Mouse (Mus musculus) CH12.LX (cell line): ENCODE results near the gene Rab42. TPM values are rescaled to one million over a fixed set of nuclear protein-coding genes. Genes with fewer than 3 reads are reported as not detected.
A peak's percentile ranks its signal among the peaks of the same experiment; 100 is the strongest.

Source experiments
- DNase-seq: peaks from one replicate; pipeline ENCODE4 v3.0.0-alpha.2; 2013; ENCODE audit errors: extremely low read depth
- H3K27ac ChIP-seq: 2 replicates; pipeline ENCODE4 v1.5.1; 2012; ENCODE audit warnings: low read depth, mild to moderate bottlenecking, control low read depth, moderate library complexity; ENCODE audit not compliant: insufficient read depth
- H3K27me3 ChIP-seq: replicated peaks from 2 replicates; pipeline ENCODE3; 2012; ENCODE audit warnings: inconsistent platforms
- H3K36me3 ChIP-seq, 2 experiments: replicated peaks in 1 of 2; 2 replicates each; pipeline versions ENCODE3 to v1.6.1; 2012; ENCODE audit warnings: inconsistent platforms in 1 of 2, low read length in 1 of 2, mild to moderate bottlenecking in 1 of 2, mixed read lengths in 1 of 2, moderate library complexity in 1 of 2; ENCODE audit not compliant: control insufficient read depth in 1 of 2, insufficient read depth in 1 of 2
- H3K4me1 ChIP-seq, 2 experiments: 2 replicates each; pipeline ENCODE4 v1.6.1; 2012; ENCODE audit warnings: inconsistent platforms in 1 of 2, moderate library complexity in 1 of 2; ENCODE audit not compliant: insufficient read depth in 2 of 2, control insufficient read depth in 1 of 2
- H3K4me2 ChIP-seq: 2 replicates; pipeline ENCODE4 v1.6.1; 2012; ENCODE audit warnings: low read depth, mild to moderate bottlenecking, control low read depth; ENCODE audit not compliant: poor library complexity, insufficient read depth, severe bottlenecking
- H3K4me3 ChIP-seq, 3 experiments: fragments of 150-350 bp in 1 of 3; sonication (generic) in 1 of 3; replicated peaks in 1 of 3; 2 replicates each; pipeline versions ENCODE3 to v1.5.1; 2011 to 2012; ENCODE audit warnings: low read depth in 2 of 3, low read length in 2 of 3, mild to moderate bottlenecking in 2 of 3, moderate library complexity in 2 of 3, control low read depth in 1 of 3, improper control_type of control experiment in 1 of 3, inconsistent platforms in 1 of 3, mixed read lengths in 1 of 3; ENCODE audit not compliant: poor library complexity in 1 of 3
- H3K79me2 ChIP-seq: replicated peaks from 2 replicates; pipeline ENCODE4 v1.6.1; 2012; ENCODE audit warnings: mild to moderate bottlenecking, moderate library complexity; ENCODE audit not compliant: control insufficient read depth, poor library complexity, insufficient read depth, severe bottlenecking; ENCODE audit errors: extremely low read depth
- H3K9ac ChIP-seq: 2 replicates; pipeline ENCODE4 v1.6.1; 2012; ENCODE audit warnings: low read depth, mild to moderate bottlenecking, control low read depth, moderate library complexity; ENCODE audit not compliant: insufficient read depth
- H3K9me3 ChIP-seq: replicated peaks from 2 replicates; pipeline ENCODE3; 2012; ENCODE audit warnings: low read length, inconsistent platforms, mixed read lengths
- CHD2 ChIP-seq: IDR thresholded peaks from 2 replicates; pipeline ENCODE4 v1.6.1; 2011; ENCODE audit warnings: low read length, improper control_type of control experiment
- CTCF ChIP-seq, 2 experiments: IDR thresholded peaks in 1 of 2; conservative IDR thresholded peaks in 1 of 2; 2 replicates each; pipeline ENCODE4 v1.5.1; 2011 to 2012; ENCODE audit warnings: low read depth in 2 of 2, low read length in 2 of 2, improper control_type of control experiment in 1 of 2, inconsistent platforms in 1 of 2, mild to moderate bottlenecking in 1 of 2, moderate library complexity in 1 of 2
- E2F4 ChIP-seq: IDR thresholded peaks from 2 replicates; pipeline ENCODE4 v1.6.1; 2011; ENCODE audit warnings: low read depth, low read length, improper control_type of control experiment; ENCODE audit not compliant: insufficient replicate concordance
- ELF1 ChIP-seq: IDR thresholded peaks from 2 replicates; pipeline ENCODE4 v1.6.1; 2014; ENCODE audit warnings: low read depth, mild to moderate bottlenecking, inconsistent platforms, low read length, improper control_type of control experiment
- ETS1 ChIP-seq: conservative IDR thresholded peaks from 2 replicates; pipeline ENCODE4 v1.6.1; 2012; ENCODE audit warnings: low read depth, mild to moderate bottlenecking, inconsistent platforms, low read length, improper control_type of control experiment, moderate library complexity
- HCFC1 ChIP-seq: IDR thresholded peaks from 2 replicates; pipeline ENCODE4 v1.6.1; 2012; ENCODE audit warnings: low read depth, mild to moderate bottlenecking, inconsistent platforms, low read length, improper control_type of control experiment
- IRF4 ChIP-seq: IDR thresholded peaks from 2 replicates; pipeline ENCODE4 v1.6.1; 2014; ENCODE audit warnings: low read depth, mild to moderate bottlenecking, inconsistent platforms, low read length, improper control_type of control experiment
- JUND ChIP-seq: conservative IDR thresholded peaks from 2 replicates; pipeline ENCODE4 v1.6.1; 2011; ENCODE audit warnings: low read depth, low read length, improper control_type of control experiment
- MAX ChIP-seq: IDR thresholded peaks from 2 replicates; pipeline ENCODE4 v1.6.1; 2011; ENCODE audit warnings: low read length, improper control_type of control experiment
- MEF2A ChIP-seq: IDR thresholded peaks from 2 replicates; pipeline ENCODE4 v1.6.1; 2014; ENCODE audit warnings: low read depth, mild to moderate bottlenecking, inconsistent platforms, low read length, improper control_type of control experiment, borderline replicate concordance
- MXI1 ChIP-seq: IDR thresholded peaks from 2 replicates; pipeline ENCODE4 v1.6.1; 2011; ENCODE audit warnings: mild to moderate bottlenecking, low read depth, low read length, improper control_type of control experiment
- MYC ChIP-seq: IDR thresholded peaks from 2 replicates; pipeline ENCODE4 v1.6.1; 2011; ENCODE audit warnings: low read depth, mild to moderate bottlenecking, improper control_type of control experiment, low read length
- NELFE ChIP-seq: IDR thresholded peaks from 2 replicates; pipeline ENCODE4 v1.6.1; 2011; ENCODE audit warnings: low read depth, low read length, improper control_type of control experiment
- POLR2AphosphoS2 ChIP-seq: IDR thresholded peaks from 2 replicates; pipeline ENCODE4 v1.6.1; 2011; ENCODE audit warnings: low read depth, low read length, improper control_type of control experiment
- RCOR1 ChIP-seq: conservative IDR thresholded peaks from 2 replicates; pipeline ENCODE4 v1.6.1; 2012; ENCODE audit warnings: low read depth, mild to moderate bottlenecking, inconsistent platforms, low read length, improper control_type of control experiment
- SMC3 ChIP-seq: IDR thresholded peaks from 2 replicates; pipeline ENCODE4 v1.6.1; 2011; ENCODE audit warnings: low read depth, low read length, improper control_type of control experiment
- UBTF ChIP-seq: IDR thresholded peaks from 2 replicates; pipeline ENCODE4 v1.6.1; 2012; ENCODE audit warnings: low read depth, mild to moderate bottlenecking, inconsistent platforms, low read length, improper control_type of control experiment, moderate library complexity
- USF1 ChIP-seq: IDR thresholded peaks from 2 replicates; pipeline ENCODE4 v1.6.1; 2014; ENCODE audit warnings: low read depth, mild to moderate bottlenecking, inconsistent platforms, low read length, improper control_type of control experiment
- USF2 ChIP-seq: conservative IDR thresholded peaks from 2 replicates; pipeline ENCODE4 v1.6.1; 2011; ENCODE audit warnings: low read depth, low read length, improper control_type of control experiment
- ZC3H11A ChIP-seq: IDR thresholded peaks from 2 replicates; pipeline ENCODE4 v1.6.1; 2012; ENCODE audit warnings: low read depth, mild to moderate bottlenecking, inconsistent platforms, low read length, improper control_type of control experiment
- ZKSCAN1 ChIP-seq: IDR thresholded peaks from 2 replicates; pipeline ENCODE4 v1.6.1; 2012; ENCODE audit warnings: low read depth, inconsistent platforms, low read length, improper control_type of control experiment, borderline replicate concordance
- ZNF384 ChIP-seq: IDR thresholded peaks from 2 replicates; pipeline ENCODE4 v1.6.1; 2012; ENCODE audit warnings: low read depth, low read length, improper control_type of control experiment, inconsistent platforms
- dilution Hi-C: fragments of 300-500 bp; cut with MboI; formaldehyde crosslinking; loops from 2 replicates; pipeline ENCODE4 v1.14.3; 2020; ENCODE audit warnings: low sequenced_read_pairs; ENCODE audit not compliant: extremely low pct_unique_long_range_greater_than_20kb, extremely low pct_ligation_motif_present
- in situ Hi-C: fragments of 300-500 bp; cut with MboI; formaldehyde crosslinking; loops from 3 replicates; pipeline ENCODE4 v1.14.3; 2019; ENCODE audit warnings: low sequenced_read_pairs, low pct_ligation_motif_present, low pct_unique_long_range_greater_than_20kb, mixed read lengths
- polyA plus RNA-seq: library from polyadenylated mRNA; unstranded; fragments of >175 nt; gene quantifications from 2 replicates; pipeline ENCODE4 v1.2.1, GENCODE M21; 2012; ENCODE audit warnings: low read depth; ENCODE audit not compliant: insufficient read length
- total RNA-seq, 2 experiments: library from RNA; depleted of rRNA; stranded (reverse); fragments of 300-350 nt in 1 of 2; fragments of >200 nt in 1 of 2; gene quantifications; 2 replicates each; pipeline ENCODE4 v1.2.3; 2012 to 2014

Rab42 gene
- total and polyA plus RNA-seq, 3 experiments = 0.31 to 0.51 TPM; not detected in 1

- TF ChIP-seq CHD2 = no peak
- TF ChIP-seq E2F4 = no peak
- TF ChIP-seq MEF2A = no peak
- TF ChIP-seq ZKSCAN1 = no peak
- no peak for TF ChIP-seq JUND
- TF ChIP-seq MXI1 = no peak
- TF ChIP-seq UBTF = no peak
- TF ChIP-seq MAX = no peak
- no peak for TF ChIP-seq ZNF384
- no peak for TF ChIP-seq ZC3H11A
- TF ChIP-seq MYC = no peak
- TF ChIP-seq POLR2AphosphoS2 = no peak
- TF ChIP-seq USF1 = no peak
- no peak for TF ChIP-seq USF2
- TF ChIP-seq RCOR1 = no peak
- TF ChIP-seq HCFC1 = no peak
- TF ChIP-seq ELF1 = no peak
- no peak for TF ChIP-seq SMC3
- no peak for TF ChIP-seq NELFE
- Histone ChIP-seq H3K9me3 (no peaks in the 10 kb centered on the region), H3K27me3 (no peaks in the 10 kb centered on the region), H3K4me3 (no peak overlapping the region), H3K36me3 (peaks cover 0 to 21% of the 10 kb centered on the region in 2 experiments), H3K4me1 (peaks cover 9 to 37% of the 10 kb centered on the region in 2 experiments), H3K9ac (no peak overlapping the region), H3K4me2 (no peak overlapping the region), H3K79me2 (peaks cover 31% of the 10 kb centered on the region), H3K27ac (no peak overlapping the region)
- dilution Hi-C loops (no loop called here), in situ Hi-C loops (no loop called here)
- DNase-seq = no peak
Observed at GRCm38 (mm10) chr4:132256384-132256783, 46.8 kb downstream of the Rab42 start.

GRCm38 (mm10) chr4:132254986-132255385 lies 48.2 kb downstream of the Rab42 start:
- Histone ChIP-seq H3K4me2 (no peak overlapping the region), H3K27me3 (no peaks in the 10 kb centered on the region), H3K27ac (no peak overlapping the region), H3K9me3 (no peaks in the 10 kb centered on the region)
- in situ Hi-C loops = loop anchor here (5.0 kb wide), 1 partner anchor 38 kb away; no protein-coding TSS in a partner anchor
- TF ChIP-seq CTCF (conservative IDR thresholded peaks at IDR 0.05 in 1 of 2, IDR thresholded peaks at IDR 0.05 in 1 of 2; ENCODE audit: low read depth in 2 of 2, low read length in 2 of 2) = peak in 1 of 2 experiments; percentile 38; a peak in 2 of 4 replicates
- TF ChIP-seq IRF4 = no peak
- no peak for TF ChIP-seq ETS1
- no peak for TF ChIP-seq MEF2A
- TF ChIP-seq MYC = 0 out of 2 replicates have a peak, but pooled peaks have one; percentile 21
- TF ChIP-seq, all 38 proteins: peak for 2
- dilution Hi-C loops = no loop called here
- DNase-seq = no peak
- H3K36me3 ChIP-seq = peaks cover 0 to 33% of the 10 kb centered on the region in 2 experiments
- peaks cover 9 to 42% of the 10 kb centered on the region in 2 experiments for H3K4me1 ChIP-seq
- H3K9ac ChIP-seq = no peak overlapping the region
- peaks cover 23% of the 10 kb centered on the region for H3K79me2 ChIP-seq
- H3K4me3 ChIP-seq = no peak overlapping the region
